Mouse (Mus musculus): ENCODE results near the gene Itga3. TPM values are rescaled to one million over a fixed set of nuclear protein-coding genes. Genes with fewer than 3 reads are reported as not detected.

The Itga3 gene
- total RNA-seq, 4 experiments from 2014 or later, result 3.6 to 5.3 (median 4.1) TPM

DNA sequence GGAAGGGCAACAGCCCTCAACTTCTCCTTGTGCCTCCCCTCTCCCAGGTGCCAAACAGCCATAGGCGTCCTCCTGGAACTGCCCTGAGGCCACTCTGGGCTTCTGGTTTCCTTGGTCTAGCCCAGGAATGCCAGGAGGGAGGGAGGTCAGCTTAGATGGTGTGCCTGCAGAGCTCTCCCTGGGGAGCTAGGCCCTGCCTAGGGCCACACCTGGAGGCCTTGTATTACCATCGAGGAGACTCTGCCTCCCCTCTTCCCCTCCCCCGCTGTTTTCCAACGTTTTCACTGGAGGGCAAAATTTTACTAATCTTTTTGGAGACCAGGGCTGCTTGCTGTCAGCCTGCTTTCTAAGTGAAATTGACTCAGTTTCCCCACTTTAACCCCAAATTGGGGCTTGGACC is 70.6 kb downstream of the Itga3 start:
- no peak for DNase-seq (ENCODE audit: low spot score in 2 of 2)

DNA sequence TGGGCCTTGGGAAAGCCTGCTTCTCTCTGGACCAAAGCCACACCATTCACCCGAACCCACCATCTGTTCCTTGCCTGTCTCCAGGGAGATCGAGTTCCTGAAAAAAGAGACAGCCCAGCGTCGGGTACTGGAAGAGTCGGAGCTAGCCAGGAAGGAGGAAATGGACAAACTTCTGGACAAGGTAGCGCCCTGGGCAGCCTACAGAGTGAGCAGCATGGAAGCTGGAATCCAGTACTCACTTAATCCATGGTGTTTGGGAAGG is 71.7 kb downstream of the Itga3 start:
- no peak for DNase-seq (ENCODE audit: low spot score in 2 of 2)

DNA sequence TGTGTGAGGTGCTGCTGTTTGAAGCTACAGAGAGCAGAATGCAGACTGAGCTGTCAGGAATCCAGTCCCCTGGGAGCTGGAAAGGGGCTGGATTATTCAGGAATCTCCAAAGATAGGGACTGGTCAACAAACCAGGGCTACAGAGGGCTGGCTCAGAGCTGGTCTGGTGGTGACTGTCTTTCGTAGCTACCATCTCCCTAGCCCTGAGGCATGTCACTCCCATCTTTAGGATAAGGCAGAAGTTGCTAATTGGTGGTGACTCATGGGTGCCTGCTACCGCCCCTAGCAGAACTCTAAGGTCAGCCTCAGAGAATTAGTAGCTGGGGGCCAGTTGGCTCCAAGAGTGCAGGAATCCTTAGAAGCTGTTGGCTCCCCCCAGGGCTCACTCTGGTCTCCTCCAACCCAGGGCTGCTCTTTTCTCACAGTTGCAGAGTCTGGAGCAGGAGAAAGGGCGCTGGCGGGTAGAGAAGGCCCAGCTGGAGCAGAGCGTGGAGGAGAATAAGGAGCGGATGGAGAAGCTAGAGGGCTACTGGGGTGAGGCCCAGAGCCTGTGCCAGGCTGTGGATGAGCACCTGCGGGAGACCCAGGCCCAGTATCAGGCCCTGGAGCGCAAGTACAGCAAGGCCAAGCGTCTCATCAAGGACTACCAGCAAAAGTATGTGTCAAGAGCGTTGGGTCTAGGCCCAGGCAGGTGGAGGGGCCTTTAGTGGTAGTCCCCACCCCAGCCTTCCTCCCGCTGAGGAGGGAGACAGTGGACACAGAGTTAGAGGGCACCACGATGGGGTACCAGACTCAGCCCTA is 72.3 kb downstream of the Itga3 start:
- DNase-seq (ENCODE audit: low spot score in 2 of 2), result no peak

DNA sequence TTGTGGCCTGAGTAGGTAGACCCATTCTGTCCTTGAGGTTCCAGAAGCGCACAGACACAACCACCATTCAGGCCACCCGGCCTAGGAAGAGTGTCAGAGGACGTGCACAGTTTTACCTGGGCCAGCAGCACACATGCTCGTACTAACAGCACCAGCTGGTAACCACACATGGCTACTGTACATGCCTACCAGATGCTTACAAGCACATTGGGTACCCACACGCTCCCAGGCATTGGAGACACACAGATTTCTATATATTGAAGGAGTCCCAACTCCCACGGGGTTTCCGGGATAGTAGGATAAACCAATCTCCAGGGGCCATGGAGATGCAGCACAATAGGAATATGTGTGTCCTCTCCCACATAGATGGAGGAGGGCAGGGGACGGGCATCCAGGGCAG is 73.9 kb downstream of the Itga3 start:
- no peak for DNase-seq (ENCODE audit: low spot score in 2 of 2)

DNA sequence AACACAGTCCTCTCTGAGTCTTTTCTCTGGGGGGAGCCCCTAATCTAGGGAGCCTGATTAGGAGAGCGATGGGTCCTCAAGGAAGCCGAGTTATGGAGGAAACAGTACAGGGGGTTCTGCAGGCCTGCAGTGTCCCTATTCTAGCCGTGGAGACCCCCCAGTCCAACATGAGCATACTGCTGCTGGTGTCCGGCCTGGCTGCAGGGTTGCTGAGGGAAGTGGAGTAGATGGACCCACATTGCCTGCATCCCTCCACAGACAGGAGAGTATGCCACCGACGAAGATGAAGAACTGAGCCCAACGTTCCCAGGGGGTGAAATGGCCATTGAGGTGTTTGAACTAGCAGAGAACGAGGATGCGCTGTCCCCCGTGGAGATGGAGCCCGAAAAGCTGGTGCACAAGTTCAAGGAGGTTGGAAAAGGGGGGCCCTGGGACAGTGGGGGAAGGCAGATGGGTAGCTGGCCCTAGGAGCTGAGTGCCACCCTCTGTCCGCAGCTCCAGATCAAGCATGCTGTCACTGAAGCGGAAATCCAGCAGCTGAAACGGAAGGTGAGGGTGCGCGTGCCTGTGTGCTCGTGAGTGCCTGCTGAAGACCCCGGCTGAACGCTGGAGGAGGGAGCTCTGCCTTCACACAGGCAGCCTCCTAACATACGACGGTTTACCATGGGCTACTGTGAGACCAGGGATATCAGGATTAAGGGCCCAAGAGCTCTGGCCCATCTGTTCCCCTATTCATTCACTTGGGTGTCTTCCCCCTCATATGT is 74.8 kb downstream of the Itga3 start:
- no peak for DNase-seq (ENCODE audit: low spot score in 2 of 2)

DNA sequence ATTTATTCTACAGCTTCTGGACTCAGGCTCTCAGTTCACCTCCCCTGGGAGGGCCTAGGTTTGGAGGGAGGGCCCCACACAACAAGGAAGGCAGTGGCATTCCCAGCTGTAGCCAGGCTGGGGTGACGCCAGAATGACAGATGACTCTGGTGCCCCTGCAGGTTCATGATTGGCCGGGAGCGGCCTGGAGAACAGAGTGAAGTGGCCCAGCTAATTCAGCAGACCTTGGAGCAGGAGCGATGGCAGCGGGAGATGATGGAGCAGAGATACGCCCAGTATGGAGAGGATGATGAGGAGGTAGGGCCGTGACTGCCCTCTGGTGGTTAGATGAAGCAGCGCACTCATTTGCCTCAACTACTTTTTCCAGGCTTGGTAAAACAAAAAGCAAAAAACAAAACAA is 75.5 kb downstream of the Itga3 start:
- peak in 1 of 2 experiments; percentile 65 for DNase-seq (ENCODE audit: low spot score in 2 of 2)

DNA sequence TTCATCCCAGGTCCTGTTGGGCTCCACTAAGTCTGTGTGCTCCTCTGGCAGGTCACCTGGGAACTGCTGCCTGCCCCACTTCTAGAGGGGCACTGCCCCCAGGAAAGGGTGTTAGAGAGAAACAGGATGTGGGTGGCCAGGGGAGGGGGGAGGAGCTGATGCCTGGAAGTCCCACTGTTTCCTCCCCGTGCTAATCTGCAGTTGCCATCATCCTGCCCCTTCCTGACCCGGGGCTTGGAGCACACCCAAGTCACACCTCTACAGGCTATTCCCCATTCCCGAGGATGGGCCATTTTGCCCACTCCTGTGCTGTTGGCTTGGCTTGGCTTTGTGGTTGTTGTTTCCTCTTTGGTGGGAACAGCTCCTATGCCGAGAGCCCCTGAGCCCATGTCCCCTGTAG is 76.1 kb downstream of the Itga3 start:
- DNase-seq (ENCODE audit: low spot score in 2 of 2), result peak in 1 of 2 experiments; percentile 5

DNA sequence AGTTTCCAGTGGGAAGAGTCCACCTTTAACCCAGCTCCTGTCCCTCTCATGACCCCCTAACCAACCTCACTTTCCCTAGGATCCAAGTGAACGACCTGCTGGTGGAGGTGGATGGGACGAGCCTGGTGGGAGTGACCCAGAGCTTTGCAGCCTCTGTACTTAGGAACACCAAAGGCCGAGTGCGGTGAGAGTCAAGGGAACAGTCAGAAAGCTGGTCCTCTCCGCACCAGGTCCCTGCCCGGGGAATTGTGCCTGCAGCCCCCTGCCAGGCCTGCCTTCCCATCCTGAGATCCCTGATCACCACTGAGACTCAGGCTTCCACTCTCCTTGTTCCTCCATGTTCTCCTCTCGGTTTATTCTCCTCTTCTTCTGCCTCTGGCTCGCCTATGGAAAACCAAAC is 76.5 kb downstream of the Itga3 start:
- peak in 1 of 2 experiments; percentile 2 for DNase-seq (ENCODE audit: low spot score in 2 of 2)

DNA sequence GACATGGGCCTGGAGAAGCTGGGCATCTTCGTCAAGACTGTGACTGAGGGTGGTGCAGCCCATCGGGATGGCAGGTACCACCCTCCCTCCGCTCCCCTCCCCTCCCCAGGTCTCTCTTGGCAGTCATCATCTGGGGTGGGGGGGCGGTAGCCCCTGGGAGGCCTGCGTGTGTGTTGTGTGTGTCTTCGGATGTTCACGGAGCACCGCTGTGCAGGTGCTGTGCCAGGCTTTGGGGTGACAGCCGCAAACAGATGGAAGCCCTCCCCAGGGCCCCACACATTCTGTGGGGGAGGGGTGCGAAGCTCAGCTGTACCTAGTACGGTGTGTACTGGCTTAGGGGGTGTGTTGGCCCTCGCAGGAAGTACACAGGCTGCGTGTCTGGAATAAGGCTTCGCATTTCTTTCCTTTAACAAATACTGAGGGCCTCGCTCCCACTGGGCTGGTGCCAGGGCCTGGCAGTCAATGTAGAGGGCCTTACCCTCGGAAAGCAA is 78.5 kb downstream of the Itga3 start:
- DNase-seq (ENCODE audit: low spot score in 2 of 2), result peak in 1 of 2 experiments; percentile 4

DNA sequence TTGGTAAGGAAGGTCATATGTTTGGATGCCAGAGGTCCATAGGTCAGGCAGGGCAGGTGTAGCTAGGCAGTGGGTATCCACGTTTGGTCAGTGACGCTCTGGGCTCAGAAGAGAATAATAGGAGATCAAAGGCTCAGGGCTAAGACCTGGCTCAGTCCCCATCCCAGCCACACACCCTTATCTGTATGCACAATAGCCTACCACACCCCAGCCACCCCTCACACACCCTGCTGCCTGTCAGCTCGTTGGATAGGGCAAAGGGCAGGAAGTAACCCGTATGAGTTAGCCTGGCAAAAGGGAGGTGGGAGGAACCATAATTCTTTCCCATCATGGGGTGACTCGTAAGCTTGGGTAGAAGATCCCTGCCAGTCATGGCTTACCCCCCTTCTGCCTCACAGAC is 79.0 kb downstream of the Itga3 start:
- no peak for DNase-seq (ENCODE audit: low spot score in 2 of 2)

DNA sequence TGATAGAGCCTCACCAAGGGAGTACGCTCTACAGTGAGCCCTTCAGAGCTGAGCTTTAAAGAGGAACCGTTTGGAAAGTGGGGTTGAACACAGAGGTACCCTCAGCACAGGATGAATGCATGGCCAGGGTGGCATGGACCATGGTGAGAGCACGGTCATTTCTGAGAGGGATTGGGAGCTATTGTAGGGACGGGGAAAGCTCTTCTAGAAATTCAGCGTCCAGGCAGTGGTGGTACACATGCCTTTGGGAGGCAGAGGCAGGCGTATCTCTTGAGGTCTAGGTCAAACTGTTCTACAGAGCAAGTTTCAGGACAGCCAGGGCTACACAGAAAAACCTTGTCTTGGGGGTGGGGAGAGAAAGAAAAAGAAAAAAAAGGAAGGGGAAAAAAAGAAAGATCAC is 79.6 kb downstream of the Itga3 start:
- DNase-seq (ENCODE audit: low spot score in 2 of 2), result no peak

DNA sequence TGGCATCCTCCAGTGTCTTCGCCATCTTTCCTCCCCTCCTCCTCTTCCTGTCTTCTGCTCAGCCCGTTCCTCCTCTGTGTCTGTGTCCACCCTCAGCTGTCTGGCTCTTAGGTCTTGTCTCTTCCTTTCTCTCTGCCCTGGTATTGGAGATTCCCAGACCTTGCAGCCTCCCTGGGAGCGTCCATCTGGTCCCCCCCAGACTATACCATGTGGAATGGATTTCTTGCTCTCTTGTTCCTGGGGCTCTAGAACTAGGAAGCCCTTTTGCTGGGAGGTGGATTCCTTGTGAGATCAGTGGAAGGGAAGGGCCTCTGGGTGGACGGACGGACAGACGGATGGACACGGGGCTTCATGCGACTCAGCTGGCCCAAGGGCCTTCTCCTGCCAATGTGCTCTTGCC is 80.5 kb downstream of the Itga3 start:
- DNase-seq (ENCODE audit: low spot score in 2 of 2), result no peak

DNA sequence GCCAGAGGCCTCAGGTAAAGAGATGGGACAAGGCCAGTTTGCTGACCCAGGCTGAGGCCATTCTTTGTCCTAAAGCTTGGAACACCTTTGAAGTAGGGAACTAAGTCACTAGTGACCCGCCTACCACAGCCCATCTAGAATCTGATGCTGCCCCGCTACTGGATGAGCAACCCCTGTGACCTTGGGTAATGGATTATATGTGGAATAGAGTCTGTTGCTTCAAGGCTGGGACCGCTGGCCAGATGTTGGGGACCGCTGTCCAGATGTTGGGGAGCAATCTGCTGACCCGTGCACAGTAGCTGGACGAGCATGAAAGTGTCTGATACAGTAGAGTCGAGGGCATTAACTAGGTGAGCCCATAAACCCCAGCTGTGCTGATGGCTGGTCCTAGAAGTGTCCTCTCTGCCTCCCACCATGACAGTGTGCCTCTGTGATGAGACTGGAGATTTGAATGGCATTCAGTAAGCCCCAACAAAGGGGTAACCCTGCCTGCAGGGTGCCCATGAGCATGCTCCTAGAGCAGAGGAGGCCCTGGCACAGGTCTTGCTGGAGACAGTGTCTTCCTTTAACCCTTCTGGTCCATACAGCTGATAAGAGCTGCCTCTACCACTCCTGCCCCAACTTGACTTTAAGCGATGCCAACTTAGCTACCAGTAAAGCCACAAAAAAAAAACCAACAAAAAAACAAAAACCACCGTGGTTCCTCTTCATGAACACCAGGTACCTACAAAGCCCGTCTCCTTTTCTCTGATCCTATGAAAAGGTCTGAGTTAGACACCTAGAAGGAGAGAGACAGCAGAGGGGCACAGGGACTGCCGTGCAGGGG is 81.4 kb downstream of the Itga3 start:
- DNase-seq (ENCODE audit: low spot score in 2 of 2), result no peak

Other genes starting within 250 kb of the Itga3 start
- 10 to 100 TPM; 30.9 to 90.6 (median 45.9) TPM for gene Col1a1, start 140.6 kb downstream of the Itga3 start, total RNA-seq (2022)
- not detected for gene Hils1, start 109.2 kb downstream of the Itga3 start, total RNA-seq (2022)
- gene Sgca, start 100.5 kb downstream of the Itga3 start, total RNA-seq (2022), result 100 to 1,000 TPM; 272 to 306 (median 288) TPM
- 10 to 100 TPM; 15.8 to 23.9 (median 19.4) TPM for gene Ppp1r9b, start 85.8 kb downstream of the Itga3 start, total RNA-seq (2022)
- gene Samd14, start 66.9 kb downstream of the Itga3 start, total RNA-seq (2022), result under 1 TPM; 0.24 to 0.62 (median 0.45) TPM
- gene Pdk2, start 35.4 kb downstream of the Itga3 start, total RNA-seq (2022), result 100 to 1,000 TPM; 484 to 519 (median 495) TPM
- not detected for gene Dlx3, start 43.3 kb upstream of the Itga3 start, total RNA-seq (2022)
- not detected for gene Dlx4, start 69.5 kb upstream of the Itga3 start, total RNA-seq (2022)
- not detected for gene Tac4, start 184.7 kb upstream of the Itga3 start, total RNA-seq (2022)
- 10 to 100 TPM; 19.8 to 28.9 (median 24.2) TPM for gene Kat7, start 233.4 kb upstream of the Itga3 start, total RNA-seq (2022)